Mouse (Mus musculus) embryonic facial prominence, embryonic 11.5 days (tissue): Measurements from ENCODE around the gene Acsm2. TPM values are rescaled to one million over a fixed set of nuclear protein-coding genes. Genes with fewer than 3 reads are reported as not detected.
A peak's percentile ranks its signal among the peaks of the same experiment; 100 is the strongest.

Source experiments
- ATAC-seq: fragments of 200-750 bp; cut with Nextera tagmentation; replicated peaks from 2 replicates; pipeline ENCODE4 v1.8.0; 2017; ENCODE audit warnings: low read depth; ENCODE audit not compliant: insufficient number of reproducible peaks, low FRiP score, low TSS enrichment
- DNase-seq: peaks from one replicate; pipeline ENCODE4 v3.0.0-alpha.2; 2015; ENCODE audit warnings: low spot score
- H3K27ac ChIP-seq: fragments of 300-500 bp; sonication (generic); replicated peaks from 2 replicates; pipeline ENCODE4 v1.5.1; 2014; ENCODE audit warnings: mild to moderate bottlenecking, low read depth, low read length, control low read depth
- H3K27me3 ChIP-seq: fragments of 300-500 bp; sonication (generic); 2 replicates; pipeline ENCODE4 v1.6.1; 2014; ENCODE audit warnings: mild to moderate bottlenecking, low read length, moderate library complexity, mixed read lengths; ENCODE audit not compliant: control insufficient read depth, insufficient read depth
- H3K36me3 ChIP-seq: fragments of 300-500 bp; sonication (generic); replicated peaks from 2 replicates; pipeline ENCODE4 v1.6.1; 2014; ENCODE audit warnings: low read depth, mild to moderate bottlenecking, low read length, moderate library complexity, mixed read lengths; ENCODE audit not compliant: control insufficient read depth, insufficient read depth
- H3K4me1 ChIP-seq: fragments of 300-500 bp; sonication (generic); 2 replicates; pipeline ENCODE4 v1.6.1; 2014; ENCODE audit warnings: low read length, mixed read lengths; ENCODE audit not compliant: control insufficient read depth, insufficient read depth
- H3K4me2 ChIP-seq: fragments of 300-500 bp; sonication (generic); 2 replicates; pipeline ENCODE4 v1.6.1; 2014; ENCODE audit warnings: low read depth, mild to moderate bottlenecking, control low read depth, low read length, moderate library complexity
- H3K4me3 ChIP-seq: fragments of 300-500 bp; sonication (generic); 2 replicates; pipeline ENCODE4 v1.5.1; 2014; ENCODE audit warnings: low read depth, low read length, control low read depth
- H3K9ac ChIP-seq: fragments of 300-500 bp; sonication (generic); replicated peaks from 2 replicates; pipeline ENCODE4 v1.6.1; 2014; ENCODE audit warnings: mild to moderate bottlenecking, control low read depth, low read length
- H3K9me3 ChIP-seq: fragments of 300-500 bp; sonication (generic); replicated peaks from 2 replicates; pipeline ENCODE4 v1.6.1; 2016; ENCODE audit warnings: mild to moderate bottlenecking, low read length, inconsistent platforms, mixed read lengths; ENCODE audit not compliant: control insufficient read depth
- WGBS: fragments of 180-500 bp; shearing (Covaris S2); extraction: QIAGEN DNeasy Blood & Tissue Kit; methylation state at CpG from one replicate; pipeline ENCODE4 v1.1.7; 2014; 5-methylcytosine and 5-hydroxymethylcytosine counted together
- polyA plus RNA-seq: library from polyadenylated mRNA; unstranded; fragments of >200 nt; fragmentation: Nextera tagmentation; extraction: Ambion mirVana; gene quantifications from 2 replicates; pipeline ENCODE4 v1.2.1, GENCODE M21; 2014

The Acsm2 gene
- polyA plus RNA-seq, result not detected in 2 replicates

DNA sequence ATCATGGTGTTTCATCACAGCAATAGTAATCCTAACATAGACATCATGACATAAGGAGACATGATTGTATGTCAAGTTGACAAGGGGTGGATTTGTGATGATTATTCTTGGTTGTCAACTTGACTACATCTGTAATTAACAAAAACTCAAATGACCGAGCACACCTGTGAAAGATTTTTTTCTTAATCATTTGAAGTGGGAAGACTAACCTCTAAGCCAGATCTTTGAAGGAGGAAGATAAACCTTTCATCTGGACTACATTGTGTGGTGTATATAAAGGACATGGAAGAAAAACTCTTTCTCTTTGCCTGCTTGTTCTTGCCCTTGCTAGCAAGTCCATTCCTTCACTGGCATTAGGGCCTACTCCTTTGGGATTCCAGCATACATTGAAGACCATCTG lies at the start of gene Acsm2:
TSS of gene Acsm2 (plus strand) at position 301 of the 400 bp plus-strand sequence.
- WGBS, result 75% methylated on average over 1 of the region's 1 CpGs
- ATAC-seq, result no peak

DNA sequence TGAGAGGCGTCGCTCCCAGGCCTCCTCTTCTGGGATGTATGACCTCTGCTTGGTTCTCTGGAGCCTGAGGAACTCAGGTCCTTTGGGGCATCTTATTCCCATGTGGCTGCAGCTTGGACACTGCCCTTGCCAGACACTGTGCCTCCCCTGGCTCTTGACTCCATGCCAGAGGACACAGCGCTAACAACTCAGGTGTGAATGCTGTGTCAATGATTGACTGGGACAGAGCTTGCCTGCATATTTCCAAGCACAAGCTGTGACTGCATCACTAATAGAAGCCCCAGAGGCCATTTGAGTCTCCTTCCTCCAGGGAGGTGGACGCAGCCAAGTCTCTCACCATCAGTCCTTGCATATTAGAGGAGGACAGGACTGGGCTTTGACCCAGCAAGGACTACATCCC lies 43.0 kb upstream of the Acsm2 start:
- no peak overlapping the region for H3K27ac ChIP-seq
- no peaks in the 10 kb centered on the region for H3K27me3 ChIP-seq
- H3K4me3 ChIP-seq, result no peak overlapping the region
- ATAC-seq (no peak), DNase-seq (no peak)
- H3K9me3 ChIP-seq, result no peaks in the 10 kb centered on the region
- WGBS, result 90% methylated on average over 4 of the region's 4 CpGs
- H3K9ac ChIP-seq, result no peak overlapping the region
- H3K4me1 ChIP-seq, result no peaks in the 10 kb centered on the region
- no peak overlapping the region for H3K4me2 ChIP-seq
- H3K36me3 ChIP-seq, result no peaks in the 10 kb centered on the region

More for the DNA sequence above, at the start of gene Acsm2:
- no peak within 1 kb of the TSS for H3K27ac ChIP-seq
- no peak within 1 kb of the TSS for H3K4me2 ChIP-seq
- no peaks in the 10 kb centered on the region for H3K4me1 ChIP-seq
- no peak within 1 kb of the TSS for H3K4me3 ChIP-seq
- no peaks in the 10 kb centered on the region for H3K27me3 ChIP-seq
- H3K9ac ChIP-seq, result no peak within 1 kb of the TSS
- no peaks in the 10 kb centered on the region for H3K36me3 ChIP-seq
- H3K9me3 ChIP-seq, result no peaks in the 10 kb centered on the region
- DNase-seq, result no peak

DNA sequence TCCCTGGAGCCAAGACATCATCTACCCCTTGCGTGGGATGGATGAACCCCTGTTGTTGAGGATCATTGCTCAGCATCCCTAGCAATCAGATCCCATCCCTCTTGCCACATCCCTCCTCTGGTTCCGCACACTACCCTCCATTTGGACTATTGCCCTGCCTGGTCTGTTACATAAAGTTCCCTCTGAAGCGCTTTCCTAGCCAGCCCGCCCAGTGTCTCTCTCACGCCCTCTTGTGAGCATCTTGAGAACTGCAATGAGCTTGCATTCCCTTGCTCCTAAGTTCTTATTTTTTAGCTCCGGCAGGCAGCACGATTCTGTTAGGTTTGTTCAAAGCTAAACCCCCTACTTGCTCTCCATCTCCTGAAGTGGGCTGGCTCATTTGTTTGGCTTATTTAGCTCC lies 41.1 kb upstream of the Acsm2 start:
- 33% methylated on average over 7 of the region's 7 CpGs for WGBS
- H3K4me3 ChIP-seq, result no peak overlapping the region
- ATAC-seq (no peak), DNase-seq (peak; percentile 64)
- H3K9ac ChIP-seq, result no peak overlapping the region
- no peak overlapping the region for H3K27ac ChIP-seq
- H3K36me3 ChIP-seq, result no peaks in the 10 kb centered on the region
- no peaks in the 10 kb centered on the region for H3K4me1 ChIP-seq
- H3K27me3 ChIP-seq, result no peaks in the 10 kb centered on the region
- H3K9me3 ChIP-seq, result no peaks in the 10 kb centered on the region
- no peak overlapping the region for H3K4me2 ChIP-seq

DNA sequence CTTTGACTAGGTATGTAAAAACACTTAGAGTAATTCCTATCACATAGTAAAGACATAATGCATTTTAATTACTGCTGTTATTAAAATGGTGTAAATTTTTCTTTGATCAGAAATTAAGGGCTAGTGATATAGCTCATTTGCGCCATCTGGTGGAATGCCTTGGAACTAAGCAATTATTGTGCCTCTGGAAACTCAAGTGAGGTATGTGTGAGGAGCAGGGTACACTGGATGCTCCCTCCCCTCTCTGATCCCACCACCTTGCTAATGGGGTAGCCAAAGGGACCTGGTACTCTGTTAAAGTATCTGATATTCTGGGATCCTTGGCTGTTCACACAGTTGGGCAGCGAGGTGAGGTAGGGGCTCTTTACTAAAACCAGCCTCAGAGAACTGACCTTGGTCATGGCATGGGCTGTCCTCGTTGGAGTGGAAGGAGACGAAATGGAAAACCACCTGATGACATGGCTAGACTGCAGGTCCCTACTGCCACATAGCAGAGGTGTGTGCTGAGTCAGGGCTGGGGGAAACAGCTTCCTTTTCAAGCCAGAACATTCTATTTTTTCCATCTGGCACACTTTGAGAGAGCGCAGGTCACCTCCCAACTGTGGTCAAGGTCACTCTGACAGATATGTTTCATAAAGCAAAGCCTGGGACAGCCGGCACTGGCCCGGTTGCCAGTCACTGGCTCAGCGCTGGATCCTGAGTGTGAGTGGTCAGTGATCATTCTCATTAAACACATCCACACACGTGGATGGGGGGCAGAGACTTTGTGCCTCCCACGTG lies 38.5 kb upstream of the Acsm2 start:
- ATAC-seq (0 out of 2 replicates have a peak, but pooled peaks have one; percentile 21), DNase-seq (peak; percentile 63)
- Histone ChIP-seq H3K9me3 (no peaks in the 10 kb centered on the region), H3K4me3 (no peak overlapping the region), H3K27ac (no peak overlapping the region), H3K4me1 (no peaks in the 10 kb centered on the region), H3K4me2 (no peak overlapping the region), H3K27me3 (no peaks in the 10 kb centered on the region), H3K36me3 (no peaks in the 10 kb centered on the region), H3K9ac (no peak overlapping the region)
- 66% methylated on average over 10 of the region's 10 CpGs for WGBS

DNA sequence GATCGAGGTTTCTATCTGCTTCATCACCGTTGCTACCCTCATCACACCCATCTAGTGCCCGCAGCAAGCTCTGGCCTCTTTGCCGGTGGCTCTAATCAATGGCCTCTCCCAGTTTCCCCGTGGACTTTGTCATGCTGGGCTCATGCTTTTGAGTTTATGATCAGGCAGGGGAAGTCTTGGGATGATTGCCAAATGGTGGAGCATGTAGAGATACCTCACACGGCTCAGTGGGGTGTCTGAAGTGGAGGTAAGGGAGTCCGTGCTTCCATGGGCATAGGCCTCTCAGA lies 37.9 kb upstream of the Acsm2 start:
- DNase-seq (no peak), ATAC-seq (no peak)
- Histone ChIP-seq H3K4me2 (no peak overlapping the region), H3K9ac (no peak overlapping the region), H3K4me3 (no peak overlapping the region), H3K36me3 (no peaks in the 10 kb centered on the region), H3K9me3 (no peaks in the 10 kb centered on the region), H3K27ac (no peak overlapping the region), H3K27me3 (no peaks in the 10 kb centered on the region), H3K4me1 (no peaks in the 10 kb centered on the region)
- 89% methylated on average over 7 of the region's 7 CpGs for WGBS

DNA sequence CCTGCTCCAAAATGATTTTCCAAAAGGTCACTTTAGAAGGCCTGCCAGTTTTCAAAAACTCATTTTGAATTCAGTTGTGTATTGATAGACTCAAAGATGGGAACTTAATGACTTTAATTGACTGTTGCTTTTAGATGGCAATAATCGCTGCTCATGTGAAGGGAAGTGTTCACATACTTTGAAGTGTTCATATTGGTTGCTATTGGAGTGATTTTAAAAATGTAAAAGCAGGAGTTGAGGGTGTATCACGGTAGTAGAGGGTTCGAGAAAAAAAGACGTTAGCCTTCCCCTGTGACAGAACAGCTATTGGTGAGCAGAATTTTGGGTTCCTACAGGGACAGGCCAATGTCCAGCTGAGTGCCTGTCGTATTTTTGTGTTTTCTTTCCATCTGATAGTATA lies 35.0 kb upstream of the Acsm2 start, which contains the start of gene Acsm5:
TSS of gene Acsm5 (plus strand) at position 301 of the 400 bp plus-strand sequence.
- DNase-seq (no peak), ATAC-seq (no peak)
- WGBS, result 74% methylated on average over 5 of the region's 5 CpGs
- H3K4me3 ChIP-seq, result no peak within 1 kb of the TSS
- H3K4me2 ChIP-seq, result no peak within 1 kb of the TSS
- no peak within 1 kb of the TSS for H3K27ac ChIP-seq
- no peaks in the 10 kb centered on the region for H3K9me3 ChIP-seq
- H3K36me3 ChIP-seq, result no peaks in the 10 kb centered on the region
- no peak within 1 kb of the TSS for H3K9ac ChIP-seq
- no peaks in the 10 kb centered on the region for H3K27me3 ChIP-seq
- no peaks in the 10 kb centered on the region for H3K4me1 ChIP-seq

DNA sequence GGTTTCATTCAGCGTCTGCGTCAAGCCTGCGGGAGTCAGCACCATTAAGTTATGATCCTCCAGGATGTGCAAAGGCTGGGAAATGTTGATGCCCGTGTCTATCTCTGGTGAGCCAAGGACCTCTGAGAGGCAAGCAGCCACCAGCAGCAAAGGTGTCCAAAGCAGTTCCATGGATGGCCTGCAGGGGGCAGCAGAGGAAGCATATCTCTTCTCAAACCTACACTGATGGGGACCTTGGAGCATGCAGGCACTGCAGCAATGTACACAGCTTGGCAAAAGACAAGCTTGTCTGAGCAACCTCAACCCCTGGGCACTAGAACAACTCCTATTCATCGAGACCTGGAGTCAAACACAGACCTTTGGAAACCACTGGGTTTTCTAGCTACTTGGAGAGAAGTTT lies 34.5 kb upstream of the Acsm2 start:
- no peaks in the 10 kb centered on the region for H3K4me1 ChIP-seq
- H3K4me2 ChIP-seq, result no peak overlapping the region
- H3K27me3 ChIP-seq, result no peaks in the 10 kb centered on the region
- WGBS, result 53% methylated on average over 5 of the region's 5 CpGs
- no peaks in the 10 kb centered on the region for H3K36me3 ChIP-seq
- DNase-seq (peak; percentile 71), ATAC-seq (no peak)
- no peaks in the 10 kb centered on the region for H3K9me3 ChIP-seq
- no peak overlapping the region for H3K9ac ChIP-seq
- H3K4me3 ChIP-seq, result no peak overlapping the region
- no peak overlapping the region for H3K27ac ChIP-seq

DNA sequence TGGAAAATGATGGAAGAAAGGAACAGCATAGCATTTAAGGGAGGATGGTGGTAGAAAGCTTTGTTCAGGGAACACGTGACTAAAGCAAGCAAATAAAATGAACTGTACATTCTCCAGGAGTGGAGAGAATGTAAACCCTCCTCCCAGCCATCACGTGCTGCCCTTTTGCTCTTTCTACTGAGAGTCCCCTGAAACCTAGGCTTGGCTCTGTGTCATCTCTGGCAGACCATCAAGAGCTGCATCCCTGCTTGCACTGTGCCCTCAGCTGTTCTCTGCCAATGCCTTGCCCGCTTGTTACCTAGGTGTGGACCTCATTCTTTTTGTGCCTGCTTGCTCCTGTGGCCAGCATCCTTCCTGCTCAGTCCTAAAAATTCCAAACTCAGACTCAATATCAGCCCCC lies 32.3 kb upstream of the Acsm2 start:
- Histone ChIP-seq H3K4me1 (no peaks in the 10 kb centered on the region), H3K9me3 (no peaks in the 10 kb centered on the region), H3K4me3 (no peak overlapping the region), H3K4me2 (no peak overlapping the region), H3K27me3 (no peaks in the 10 kb centered on the region), H3K36me3 (no peaks in the 10 kb centered on the region), H3K9ac (no peak overlapping the region), H3K27ac (no peak overlapping the region)
- WGBS, result 82% methylated on average over 3 of the region's 3 CpGs
- ATAC-seq (no peak), DNase-seq (no peak)
